Mouse (Mus musculus) liver, adult (tissue): ENCODE data around the gene Cc2d2a.

Experiments used
- GATA4 ChIP-seq: IDR thresholded peaks from 2 replicates; pipeline ENCODE4 v1.6.1; 2014; ENCODE audit warnings: mild to moderate bottlenecking, low read length; ENCODE audit not compliant: insufficient replicate concordance

Gene Cc2d2a

GRCm38 (mm10) chr5:43781423-43781976 is 119.4 kb downstream of the Cc2d2a start:
- no peak for TF ChIP-seq GATA4

- TF ChIP-seq GATA4 = no peak
Measured at GRCm38 (mm10) chr5:43781977-43782930, 120.1 kb downstream of the Cc2d2a start.

GRCm38 (mm10) chr5:43783996-43784395 is 121.8 kb downstream of the Cc2d2a start:
- no peak for TF ChIP-seq GATA4

- no peak for TF ChIP-seq GATA4
Measured at GRCm38 (mm10) chr5:43786607-43787006, 124.5 kb downstream of the Cc2d2a start.

GRCm38 (mm10) chr5:43787976-43788752 is 126.0 kb downstream of the Cc2d2a start:
- TF ChIP-seq GATA4 = no peak
